Comparison of ENCODE assay signal across 9 mouse cellular contexts in the genomic region with DNA sequence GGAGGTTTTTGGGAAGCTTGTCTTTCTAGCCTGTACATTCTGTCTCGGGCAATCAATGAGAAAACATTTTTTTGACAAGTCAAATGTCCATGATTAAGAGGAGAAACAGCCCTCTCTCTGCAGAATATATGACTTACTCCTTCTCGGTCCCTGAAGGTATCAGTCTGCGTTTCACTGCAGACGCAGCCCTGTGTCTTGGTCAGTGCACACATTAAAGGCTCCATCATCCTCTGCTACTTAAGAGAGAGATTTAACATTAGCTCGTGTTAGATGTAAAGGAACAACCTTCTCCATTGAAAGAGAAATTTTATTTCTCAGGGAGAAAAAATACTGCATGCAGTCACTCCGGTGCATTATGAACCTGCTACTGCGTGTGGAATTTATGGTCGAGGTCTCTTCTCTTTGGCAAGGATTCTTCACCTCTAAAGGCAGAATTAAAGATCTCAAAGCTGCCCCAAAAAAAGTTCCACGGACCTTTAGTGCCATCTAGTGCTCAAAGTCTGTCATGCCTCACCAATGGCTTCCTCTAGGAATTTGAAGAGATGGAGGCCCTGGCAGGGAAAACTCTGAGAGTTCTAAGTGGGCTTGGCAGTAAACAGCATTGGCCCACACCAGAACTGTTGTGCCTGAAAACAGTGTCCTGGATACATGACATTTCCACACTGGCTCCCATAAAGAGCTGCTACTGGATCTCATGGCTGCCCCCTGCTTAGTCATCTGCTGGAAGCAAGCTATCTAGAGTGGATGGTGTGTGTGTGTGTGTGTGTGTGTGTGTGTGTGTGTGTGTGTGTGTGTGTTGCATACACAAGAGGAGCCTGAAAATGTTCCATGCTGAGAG.
DNase-seq lines count a peak whose midpoint lies in the region; ATAC-seq lines count a peak whose summit lies in the region.
"Had no signal": no experiment of that assay in that cellular context is flagged by ENCODE, and none has a peak within 500 bp of the region (broad histone marks: within the 10 kb centered on the region; RNA-seq: fewer than 3 reads in every experiment).

No protein-coding gene starts in this region.

- H3K9me3 ChIP-seq in hindbrain, embryonic 14.5 days (ENCODE audit: control insufficient read depth, low read length): no peaks in the 10 kb centered on the region
- H3K9me3 ChIP-seq: limb, embryonic 12.5 days had no signal

- H3K36me3 ChIP-seq in hindbrain, embryonic 14.5 days (replicated peaks; ENCODE audit: control insufficient read depth, insufficient read depth): no peaks in the 10 kb centered on the region
- H3K36me3 ChIP-seq: limb, embryonic 12.5 days had no signal

- peak; percentile 86 for DNase-seq in NIH3T3 (ENCODE audit: low read depth)
- peak; percentile 23 for DNase-seq in cerebellum, adult 11-12 months
- peak; percentile 79 for DNase-seq in forelimb bud, embryonic 11.5 days (ENCODE audit: low read depth, low spot score)
- peak; percentile 98 for DNase-seq in hindbrain, embryonic 14.5 days (ENCODE audit: low spot score)
- DNase-seq in layer of hippocampus, adult 9-11 months: peak; percentile 56
- DNase-seq in lung, postnatal 10 days: peak; percentile 85
- DNase-seq in retina, embryonic 14.5 days (ENCODE audit: low spot score): peak; percentile 91

- peak; percentile 76 for ATAC-seq in hindbrain, embryonic 14.5 days (ENCODE audit: low FRiP score)
- no peak for ATAC-seq in erythroid progenitor cell, adult 5-6 weeks (replicated peaks; ENCODE audit: low FRiP score, poor library complexity, severe bottlenecking)

- H3K4me1 ChIP-seq in hindbrain, embryonic 14.5 days (replicated peaks; ENCODE audit: control insufficient read depth, insufficient read depth, low read length): peaks cover 6% of the 10 kb centered on the region; the same call in 1 of the 2 replicates

- 0 out of 2 replicates have a peak overlapping the region, but pooled peaks have one; percentile 29 for H3K27ac ChIP-seq in hindbrain, embryonic 14.5 days
- H3K27ac ChIP-seq: limb, embryonic 12.5 days had no signal

- no peaks in the 10 kb centered on the region for H3K27me3 ChIP-seq in hindbrain, embryonic 14.5 days (ENCODE audit: control insufficient read depth, insufficient read depth, low read length)
- H3K27me3 ChIP-seq: limb, embryonic 12.5 days had no signal

- H3K9ac ChIP-seq in hindbrain, embryonic 14.5 days: peak overlapping the region; percentile 9; the same call in 1 of the 2 replicates
- H3K9ac ChIP-seq: limb, embryonic 12.5 days had no signal

- H3K4me2 ChIP-seq in hindbrain, embryonic 14.5 days (replicated peaks): peak overlapping the region; percentile 15; the same call in 1 of the 2 replicates
- H3K4me2 ChIP-seq: limb, embryonic 12.5 days had no signal

- WGBS in hindbrain, embryonic 14.5 days: 27% methylated on average over 9 of the region's 9 CpGs

- H3K4me3 ChIP-seq in hindbrain, embryonic 14.5 days (replicated peaks; ENCODE audit: low read length): no peak overlapping the region
- H3K4me3 ChIP-seq: limb, embryonic 12.5 days had no signal

Comparison
In these comparisons a context has a peak if more than half of its experiments do, and no peak if none do; other contexts are left out.
1. DNase-seq: peak in every context shown above with its lines; median percentile 98 in hindbrain, embryonic 14.5 days; 91 in retina, embryonic 14.5 days; 86 in NIH3T3; 85 in lung, postnatal 10 days; 79 in forelimb bud, embryonic 11.5 days; 56 in layer of hippocampus, adult 9-11 months; 23 in cerebellum, adult 11-12 months.